Mouse (Mus musculus) spleen, adult 2 months (tissue): Measurements from ENCODE around the gene Cpne5. TPM values are rescaled to one million over a fixed set of nuclear protein-coding genes. Genes with fewer than 3 reads are reported as not detected.

Experiments used
- DNase-seq, 2 experiments: peaks; one replicate each; pipeline versions ENCODE4 v3.0.0 to v3.0.0-alpha.2; 2012 to 2021; ENCODE audit warnings: low spot score in 2 of 2, low read depth in 1 of 2
- H3K27ac ChIP-seq: fragments of 200-500 bp; 2 replicates; pipeline ENCODE4 v1.5.1; 2012; ENCODE audit warnings: low read length, inconsistent platforms; ENCODE audit not compliant: insufficient read depth
- H3K27me3 ChIP-seq: fragments of 200-500 bp; 2 replicates; pipeline ENCODE4 v1.6.1; 2012; ENCODE audit warnings: mild to moderate bottlenecking, moderate library complexity, low read length, inconsistent platforms; ENCODE audit not compliant: control insufficient read depth, insufficient read depth
- H3K36me3 ChIP-seq: fragments of 200-500 bp; 2 replicates; pipeline ENCODE4 v1.6.1; 2012; ENCODE audit warnings: mild to moderate bottlenecking, low read length, inconsistent platforms; ENCODE audit not compliant: control insufficient read depth, insufficient read depth
- H3K4me1 ChIP-seq: fragments of 200-500 bp; 2 replicates; pipeline ENCODE4 v1.6.1; 2011; ENCODE audit warnings: inconsistent platforms; ENCODE audit not compliant: control insufficient read depth, insufficient read depth, insufficient read length
- H3K4me3 ChIP-seq: fragments of 200-500 bp; 2 replicates; pipeline ENCODE4 v1.5.1; 2011; ENCODE audit warnings: mild to moderate bottlenecking, inconsistent platforms; ENCODE audit not compliant: insufficient read depth, insufficient read length; ENCODE audit errors: extremely low read depth
- CTCF ChIP-seq: fragments of 200-500 bp; IDR thresholded peaks from 2 replicates; pipeline ENCODE4 v1.5.1; 2011; ENCODE audit warnings: mild to moderate bottlenecking, inconsistent platforms; ENCODE audit not compliant: insufficient read depth, insufficient read length, insufficient replicate concordance; ENCODE audit errors: extremely low read depth
- POLR2A ChIP-seq: fragments of 200-500 bp; IDR thresholded peaks from 2 replicates; pipeline ENCODE4 v1.6.1; 2011; ENCODE audit warnings: low read depth, low read length, inconsistent platforms
- WGBS: fragments of 180-500 bp; shearing (Covaris S2); methylation state at CpG from one replicate; pipeline ENCODE4 v1.1.7; 2018; 5-methylcytosine and 5-hydroxymethylcytosine counted together
- polyA plus RNA-seq: library from polyadenylated mRNA; depleted of rRNA; stranded (reverse); fragments of >200 nt; gene quantifications from 2 replicates; pipeline ENCODE4 v1.2.3, GENCODE M21; 2012

The Cpne5 gene
- polyA plus RNA-seq, 1 experiment = 2.4 TPM

DNA sequence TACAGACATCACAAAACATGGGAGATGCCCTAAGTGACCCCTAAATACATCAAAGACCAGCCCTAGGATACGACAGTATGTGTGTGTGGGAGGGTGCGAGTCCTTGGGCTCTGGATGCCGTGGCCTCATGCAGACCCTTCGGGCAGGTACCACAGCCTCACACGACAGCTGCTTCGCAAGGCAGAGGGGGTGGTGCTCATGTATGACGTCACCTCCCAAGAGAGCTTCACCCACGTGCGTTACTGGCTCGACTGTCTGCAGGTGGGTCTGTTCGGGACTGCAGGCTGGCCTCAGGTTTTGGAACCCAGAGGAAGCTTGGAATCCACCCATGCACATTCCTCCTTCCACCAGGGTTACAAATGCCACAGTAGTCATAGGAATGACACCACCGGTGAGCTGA, 92.9 kb downstream of the Cpne5 start:
- DNase-seq = peak in 1 of 2 experiments; percentile 39
- 32% methylated on average over 12 of the region's 12 CpGs for WGBS
- Histone ChIP-seq H3K36me3 (no peaks in the 10 kb centered on the region), H3K27ac (no peak overlapping the region), H3K4me3 (no peak overlapping the region), H3K4me1 (peaks cover 23% of the 10 kb centered on the region; the same call in 1 of the 2 replicates), H3K27me3 (no peaks in the 10 kb centered on the region)
- TF ChIP-seq CTCF (no peak), POLR2A (no peak)

DNA sequence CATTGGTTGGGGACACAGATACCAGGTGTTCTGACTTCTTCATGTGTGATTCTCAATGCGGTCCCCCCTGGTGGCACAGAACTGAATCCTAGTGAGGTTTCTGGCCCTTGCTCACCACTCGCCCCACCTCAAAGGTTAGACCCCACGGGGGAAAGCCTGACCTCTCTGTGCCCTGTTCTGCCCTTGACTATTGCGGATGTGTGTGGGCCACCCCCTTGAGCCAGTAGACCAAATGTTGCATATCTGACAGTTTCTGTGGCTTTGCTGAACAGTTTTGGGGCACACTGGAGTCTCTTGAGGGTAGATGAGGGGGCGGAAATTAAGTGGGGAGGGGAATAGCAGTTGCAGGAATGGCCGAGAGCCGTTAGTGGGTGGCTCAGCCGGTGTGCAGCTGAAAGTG, 94.7 kb downstream of the Cpne5 start:
- Histone ChIP-seq H3K4me1 (peaks cover 23% of the 10 kb centered on the region; the same call in 1 of the 2 replicates), H3K36me3 (no peaks in the 10 kb centered on the region), H3K27ac (peak overlapping the region; percentile 8; the same call in 1 of the 2 replicates), H3K4me3 (no peak overlapping the region), H3K27me3 (no peaks in the 10 kb centered on the region)
- peak in 1 of 2 experiments; percentile 31 for DNase-seq
- WGBS = 28% methylated on average over 8 of the region's 8 CpGs
- no peak for TF ChIP-seq CTCF
- no peak for TF ChIP-seq POLR2A

DNA sequence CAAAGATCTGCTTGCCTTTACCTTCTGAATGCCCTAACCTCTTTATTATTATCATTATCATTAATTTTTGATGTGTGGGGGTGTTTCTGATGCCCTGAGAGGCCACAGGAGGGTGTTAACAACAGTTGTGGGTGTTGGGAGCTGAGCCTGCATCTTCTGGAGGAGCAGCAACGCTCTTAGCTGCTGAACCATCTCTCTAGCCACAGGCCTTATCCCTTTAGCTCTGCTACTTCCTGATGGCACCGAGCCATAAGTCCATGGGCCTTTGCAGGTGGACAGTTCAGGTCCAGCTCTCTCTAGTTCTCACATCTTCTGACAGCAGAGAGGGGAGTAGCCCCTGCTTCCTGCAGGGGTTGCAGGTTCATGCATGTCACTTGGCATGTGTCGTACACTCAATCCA, 96.4 kb downstream of the Cpne5 start:
- no peak for DNase-seq
- TF ChIP-seq POLR2A (no peak), CTCF (no peak)
- H3K27ac ChIP-seq = no peak overlapping the region
- 77% methylated on average over 3 of the region's 3 CpGs for WGBS
- H3K36me3 ChIP-seq = no peaks in the 10 kb centered on the region
- peaks cover 22% of the 10 kb centered on the region; the same call in 1 of the 2 replicates for H3K4me1 ChIP-seq
- no peak overlapping the region for H3K4me3 ChIP-seq
- H3K27me3 ChIP-seq = no peaks in the 10 kb centered on the region

DNA sequence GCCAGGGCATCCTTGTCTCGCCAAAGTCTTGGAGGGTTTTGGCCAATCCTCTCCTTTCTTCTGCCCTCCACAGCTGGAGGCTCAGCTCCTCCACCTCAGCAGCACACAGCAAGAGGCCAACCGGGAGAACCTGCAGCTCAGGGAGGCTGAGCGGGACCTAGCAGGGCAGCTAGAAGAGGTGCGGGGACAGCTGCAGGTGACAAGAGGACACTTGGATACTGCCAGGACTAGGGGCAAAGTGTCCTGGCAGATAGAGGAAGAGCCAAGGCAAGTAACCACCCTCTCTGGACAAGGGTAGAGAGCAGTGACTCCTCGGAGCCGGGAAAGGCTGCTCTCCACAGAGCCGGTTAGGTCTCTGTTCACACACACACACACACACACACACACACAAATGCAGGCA, 100.1 kb downstream of the Cpne5 start:
- TF ChIP-seq CTCF (no peak), POLR2A (no peak)
- H3K27me3 ChIP-seq = no peaks in the 10 kb centered on the region
- peaks cover 4% of the 10 kb centered on the region; the same call in 1 of the 2 replicates for H3K4me1 ChIP-seq
- DNase-seq = no peak
- H3K4me3 ChIP-seq = no peak overlapping the region
- H3K27ac ChIP-seq = no peak overlapping the region
- WGBS = 93% methylated on average over 7 of the region's 7 CpGs
- no peaks in the 10 kb centered on the region for H3K36me3 ChIP-seq

DNA sequence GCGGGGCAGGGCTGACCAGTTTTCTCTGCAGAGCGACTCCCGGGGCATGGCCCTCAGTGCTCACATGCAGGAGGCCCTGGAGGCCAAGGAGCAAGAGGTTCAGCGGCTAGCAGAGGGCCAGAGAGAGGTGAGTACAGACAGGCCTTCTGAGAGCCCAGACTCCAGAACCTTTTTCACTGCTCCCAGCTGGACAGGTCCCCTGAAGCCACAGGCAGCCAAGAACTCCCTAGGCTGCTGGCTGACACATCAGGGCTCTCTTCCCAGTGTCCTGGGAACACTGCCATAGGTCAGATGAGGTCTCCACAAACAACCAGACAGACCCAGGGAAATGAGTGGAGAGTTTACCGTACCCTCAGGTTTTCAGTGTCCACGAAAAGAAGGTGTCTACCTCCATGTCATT, 101.7 kb downstream of the Cpne5 start:
- H3K27me3 ChIP-seq = no peaks in the 10 kb centered on the region
- WGBS = 82% methylated on average over 6 of the region's 6 CpGs
- H3K36me3 ChIP-seq = no peaks in the 10 kb centered on the region
- peaks cover 4% of the 10 kb centered on the region; the same call in 1 of the 2 replicates for H3K4me1 ChIP-seq
- DNase-seq = no peak
- H3K27ac ChIP-seq = no peak overlapping the region
- no peak overlapping the region for H3K4me3 ChIP-seq
- TF ChIP-seq CTCF (no peak), POLR2A (no peak)

DNA sequence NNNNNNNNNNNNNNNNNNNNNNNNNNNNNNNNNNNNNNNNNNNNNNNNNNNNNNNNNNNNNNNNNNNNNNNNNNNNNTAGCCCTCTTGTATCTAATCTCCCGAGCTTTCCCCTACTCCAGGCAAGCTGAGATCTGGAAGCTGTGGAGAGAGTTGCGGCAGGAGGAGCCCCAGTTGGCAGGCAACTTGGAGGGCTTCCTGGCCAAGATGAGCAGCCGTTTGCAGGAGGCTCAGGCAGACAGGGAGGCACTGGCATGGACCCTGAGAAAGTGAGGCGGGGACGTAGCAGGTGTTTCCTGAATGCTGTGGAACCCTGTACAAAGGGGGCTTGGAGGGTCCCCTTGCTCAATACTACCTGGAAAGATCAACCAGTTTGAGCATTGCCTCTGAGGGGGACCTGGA, 102.9 kb downstream of the Cpne5 start:
- H3K27ac ChIP-seq = no peak overlapping the region
- peaks cover 4% of the 10 kb centered on the region; the same call in 1 of the 2 replicates for H3K4me1 ChIP-seq
- H3K27me3 ChIP-seq = no peaks in the 10 kb centered on the region
- TF ChIP-seq POLR2A = no peak
- TF ChIP-seq CTCF = no peak
- H3K36me3 ChIP-seq = no peaks in the 10 kb centered on the region
- H3K4me3 ChIP-seq = no peak overlapping the region
- WGBS = 41% methylated on average over 5 of the region's 5 CpGs
- DNase-seq = no peak

DNA sequence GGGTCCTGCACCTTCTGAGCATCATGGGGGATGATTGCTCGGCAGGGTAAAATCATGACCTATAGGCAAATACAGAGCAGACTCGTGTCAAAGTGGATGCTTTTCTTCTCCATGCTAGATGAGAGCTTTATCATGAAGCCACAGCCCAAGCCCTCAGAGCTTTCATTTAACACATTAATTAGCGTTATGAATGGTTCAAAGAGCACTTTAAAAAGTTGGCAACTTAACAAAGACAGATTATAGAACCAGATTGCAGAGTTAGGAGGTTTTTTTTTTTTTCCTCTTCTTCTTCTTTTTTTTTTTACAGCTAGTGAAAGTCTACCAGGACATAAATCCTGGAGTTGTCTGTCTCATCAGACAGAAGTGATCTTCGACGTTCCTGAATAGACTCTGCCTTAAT, 108.6 kb downstream of the Cpne5 start:
- no peak overlapping the region for H3K27ac ChIP-seq
- H3K27me3 ChIP-seq = no peaks in the 10 kb centered on the region
- peaks cover 4% of the 10 kb centered on the region; the same call in 1 of the 2 replicates for H3K4me1 ChIP-seq
- 62% methylated on average over 5 of the region's 5 CpGs for WGBS
- TF ChIP-seq CTCF (no peak), POLR2A (no peak)
- no peak overlapping the region for H3K4me3 ChIP-seq
- no peaks in the 10 kb centered on the region for H3K36me3 ChIP-seq
- no peak for DNase-seq
